Mouse (Mus musculus) stomach, embryonic 16.5 days (tissue): ENCODE results near the gene Ccdc82. TPM values are rescaled to one million over a fixed set of nuclear protein-coding genes. Genes with fewer than 3 reads are reported as not detected.

ENCODE experiments used
- ATAC-seq: fragments of 200-750 bp; cut with Nextera tagmentation; 2 replicates; pipeline ENCODE4 v1.8.0; 2017; ENCODE audit warnings: moderate number of reproducible peaks, moderate TSS enrichment; ENCODE audit not compliant: insufficient read depth, low FRiP score
- H3K27ac ChIP-seq: fragments of 300-500 bp; sonication (generic); 2 replicates; pipeline ENCODE4 v1.5.1; 2014; ENCODE audit warnings: low read length
- H3K27me3 ChIP-seq: fragments of 300-500 bp; sonication (generic); 2 replicates; pipeline ENCODE4 v1.6.1; 2014; ENCODE audit warnings: low read length, control low read depth, mixed read lengths; ENCODE audit not compliant: control insufficient read depth, insufficient read depth
- H3K36me3 ChIP-seq: fragments of 300-500 bp; sonication (generic); 2 replicates; pipeline ENCODE4 v1.6.1; 2014; ENCODE audit warnings: low read length; ENCODE audit not compliant: control insufficient read depth, insufficient read depth
- H3K4me1 ChIP-seq: fragments of 300-500 bp; sonication (generic); 2 replicates; pipeline ENCODE4 v1.6.1; 2014; ENCODE audit warnings: low read length, control low read depth, mixed read lengths; ENCODE audit not compliant: control insufficient read depth, insufficient read depth
- H3K4me2 ChIP-seq: fragments of 300-500 bp; sonication (generic); 2 replicates; pipeline ENCODE4 v1.6.1; 2014; ENCODE audit warnings: low read depth, low read length, mixed read lengths
- H3K4me3 ChIP-seq: fragments of 300-500 bp; sonication (generic); replicated peaks from 2 replicates; pipeline ENCODE4 v1.5.1; 2014; ENCODE audit warnings: mild to moderate bottlenecking, low read length
- H3K9ac ChIP-seq: fragments of 300-500 bp; sonication (generic); 2 replicates; pipeline ENCODE4 v1.6.1; 2014; ENCODE audit warnings: low read length
- H3K9me3 ChIP-seq: fragments of 300-500 bp; sonication (generic); replicated peaks from 2 replicates; pipeline ENCODE4 v1.6.1; 2016; ENCODE audit warnings: low read length, control low read depth; ENCODE audit not compliant: control insufficient read depth
- WGBS: fragments of 180-500 bp; shearing (Covaris S2); extraction: QIAGEN DNeasy Blood & Tissue Kit; methylation state at CpG from one replicate; pipeline ENCODE4 v1.1.7; 2014; 5-methylcytosine and 5-hydroxymethylcytosine counted together
- polyA plus RNA-seq: library from polyadenylated mRNA; unstranded; fragments of >200 nt; fragmentation: Nextera tagmentation; extraction: Ambion mirVana; gene quantifications from 2 replicates; pipeline ENCODE4 v1.2.1, GENCODE M21; 2015

The Ccdc82 gene
- polyA plus RNA-seq, 1 experiment from 2014 or later: 13.7 TPM

DNA sequence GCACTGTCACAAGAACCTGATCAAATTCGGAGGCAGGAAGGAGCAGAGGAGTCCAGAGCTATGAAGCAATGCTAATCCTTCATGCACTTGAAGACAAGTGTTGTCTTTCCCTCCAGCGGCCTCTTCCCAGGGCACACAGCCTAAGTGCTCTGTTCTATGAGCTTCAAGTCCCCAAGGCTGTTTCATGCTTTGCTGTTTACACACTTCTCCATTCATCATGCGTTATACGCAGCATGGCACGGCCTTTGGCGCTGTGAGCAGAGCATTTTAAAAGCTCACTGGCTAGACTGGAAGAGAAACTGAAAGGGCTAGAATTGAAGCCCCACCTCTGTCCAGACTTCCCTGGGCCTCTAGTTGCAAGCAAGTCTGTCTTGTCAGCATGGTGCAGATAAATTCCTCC, 57.2 kb downstream of the Ccdc82 start:
- ATAC-seq: no peak; the same call in 1 of the 2 replicates
- H3K4me1 ChIP-seq: peaks cover 46% of the 10 kb centered on the region
- H3K9ac ChIP-seq: no peak overlapping the region
- H3K4me2 ChIP-seq: no peak overlapping the region
- no peak overlapping the region for H3K27ac ChIP-seq
- WGBS: 27% methylated on average over 6 of the region's 6 CpGs
- H3K4me3 ChIP-seq: no peak overlapping the region
- H3K27me3 ChIP-seq: no peaks in the 10 kb centered on the region
- H3K36me3 ChIP-seq: no peaks in the 10 kb centered on the region
- H3K9me3 ChIP-seq: no peaks in the 10 kb centered on the region

DNA sequence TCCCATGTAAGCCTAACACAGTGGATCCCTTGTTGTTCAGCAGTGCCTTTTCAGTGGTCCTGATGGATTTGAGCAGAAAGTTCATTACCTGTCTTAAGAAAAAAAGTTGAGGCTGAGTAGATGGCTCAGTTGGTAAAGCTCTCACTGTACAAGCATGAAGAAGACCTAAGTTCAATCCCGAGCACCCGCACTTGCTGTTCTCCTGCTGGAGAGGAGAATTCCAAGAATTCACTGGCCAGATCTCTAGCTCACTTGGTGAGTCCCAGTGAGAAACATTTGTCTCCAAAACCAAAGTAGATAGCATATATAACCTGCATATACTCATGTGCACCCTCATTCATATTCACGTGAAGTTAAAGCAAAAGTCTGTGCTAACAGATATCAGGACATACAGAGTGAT, 59.7 kb downstream of the Ccdc82 start:
- WGBS: 93% methylated on average over 3 of the region's 3 CpGs
- Histone ChIP-seq H3K9me3 (no peaks in the 10 kb centered on the region), H3K27me3 (no peaks in the 10 kb centered on the region), H3K9ac (no peak overlapping the region), H3K4me3 (no peak overlapping the region), H3K36me3 (no peaks in the 10 kb centered on the region), H3K27ac (no peak overlapping the region), H3K4me1 (peaks cover 22% of the 10 kb centered on the region), H3K4me2 (no peak overlapping the region)
- no peak for ATAC-seq

DNA sequence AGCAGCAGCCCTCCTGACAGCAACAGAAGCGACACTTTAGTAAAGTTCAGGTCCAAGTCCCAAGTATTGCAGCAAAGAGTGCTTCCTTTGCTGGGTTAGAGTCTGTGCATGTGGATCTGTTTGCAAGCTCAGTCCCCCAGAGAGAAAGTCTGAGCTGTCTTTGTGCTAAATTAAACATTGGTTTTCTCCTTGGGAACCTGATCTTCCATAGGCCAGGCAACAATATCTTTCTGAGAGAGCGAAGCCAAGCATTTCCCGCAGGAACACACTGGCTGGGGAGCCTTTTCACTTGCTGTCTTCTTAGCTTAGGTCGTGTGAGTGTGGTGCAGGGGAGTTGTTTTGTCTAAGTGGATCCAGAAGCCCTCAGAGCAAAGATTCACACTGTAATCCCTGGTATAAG, 60.5 kb downstream of the Ccdc82 start:
- H3K4me1 ChIP-seq: peaks cover 14% of the 10 kb centered on the region
- H3K4me3 ChIP-seq: no peak overlapping the region
- H3K27me3 ChIP-seq: no peaks in the 10 kb centered on the region
- no peak overlapping the region for H3K27ac ChIP-seq
- ATAC-seq: no peak
- H3K9ac ChIP-seq: no peak overlapping the region
- H3K4me2 ChIP-seq: no peak overlapping the region
- H3K9me3 ChIP-seq: no peaks in the 10 kb centered on the region
- H3K36me3 ChIP-seq: no peaks in the 10 kb centered on the region
- 35% methylated on average over 4 of the region's 4 CpGs for WGBS

DNA sequence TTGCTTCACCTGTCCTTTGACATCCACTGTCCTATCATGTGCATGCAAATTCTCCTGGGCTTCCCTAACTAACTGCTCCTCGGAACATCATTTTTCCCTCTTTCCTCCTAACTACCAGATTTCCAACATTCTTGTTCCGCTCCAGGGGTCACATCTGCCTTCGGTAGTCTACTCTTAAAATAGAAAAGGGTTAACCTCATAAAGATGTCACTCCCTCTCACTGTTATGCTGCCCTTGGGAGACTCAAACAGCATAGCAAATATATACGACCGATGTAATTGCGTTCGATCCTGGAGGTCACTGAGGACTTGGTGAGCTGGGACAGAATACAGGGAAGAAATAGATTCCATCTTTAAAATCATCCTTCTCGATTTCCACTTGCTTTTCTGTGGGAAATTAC, 62.0 kb downstream of the Ccdc82 start:
- Histone ChIP-seq H3K36me3 (no peaks in the 10 kb centered on the region), H3K27ac (no peak overlapping the region), H3K4me2 (no peak overlapping the region), H3K4me3 (no peak overlapping the region), H3K27me3 (no peaks in the 10 kb centered on the region), H3K9me3 (no peaks in the 10 kb centered on the region), H3K4me1 (peaks cover 9% of the 10 kb centered on the region), H3K9ac (no peak overlapping the region)
- 82% methylated on average over 8 of the region's 8 CpGs for WGBS
- no peak for ATAC-seq

DNA sequence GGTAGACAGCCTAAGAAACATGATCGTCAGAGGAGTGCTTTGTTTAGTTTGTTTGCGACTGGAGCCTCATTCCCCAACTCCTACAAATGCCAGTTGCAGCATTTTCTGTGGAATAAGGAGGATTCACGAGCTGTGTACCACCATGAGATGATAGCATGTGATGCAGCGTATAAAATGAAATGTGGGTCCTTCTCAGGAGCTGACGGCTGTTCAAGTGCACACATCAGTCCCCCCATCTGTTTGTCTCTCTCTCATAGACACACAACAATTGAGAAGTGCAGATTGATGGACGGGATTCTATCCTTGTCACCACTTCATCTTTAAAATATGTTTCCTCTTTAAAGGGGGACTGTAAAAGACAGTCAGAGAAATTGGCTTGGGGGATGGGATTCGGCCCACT, 63.1 kb downstream of the Ccdc82 start:
- 75% methylated on average over 7 of the region's 7 CpGs for WGBS
- no peak overlapping the region for H3K4me2 ChIP-seq
- no peaks in the 10 kb centered on the region for H3K4me1 ChIP-seq
- H3K4me3 ChIP-seq: no peak overlapping the region
- H3K9me3 ChIP-seq: no peaks in the 10 kb centered on the region
- ATAC-seq: no peak
- no peaks in the 10 kb centered on the region for H3K36me3 ChIP-seq
- H3K27me3 ChIP-seq: no peaks in the 10 kb centered on the region
- no peak overlapping the region for H3K27ac ChIP-seq
- no peak overlapping the region for H3K9ac ChIP-seq

DNA sequence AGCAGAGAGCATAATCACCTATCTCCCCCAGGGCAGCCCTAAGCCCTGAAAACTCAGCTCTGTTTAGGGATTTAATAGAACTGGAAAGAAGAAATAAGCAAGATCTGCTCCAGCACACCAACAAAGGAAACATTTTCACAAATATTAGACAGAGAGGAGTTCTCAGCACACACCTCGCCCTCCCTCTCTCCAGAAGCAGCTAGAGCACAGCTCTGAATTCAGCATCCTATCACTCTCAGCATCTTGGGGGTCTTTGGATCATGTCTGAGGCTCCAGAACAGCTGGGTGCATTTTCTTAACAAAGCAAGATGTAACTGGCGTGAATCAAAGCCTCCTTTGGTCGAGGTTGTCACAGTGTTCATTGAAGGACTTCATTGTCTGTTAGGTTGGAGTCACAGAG, 63.5 kb downstream of the Ccdc82 start:
- H3K4me3 ChIP-seq: no peak overlapping the region
- H3K27me3 ChIP-seq: no peaks in the 10 kb centered on the region
- no peak overlapping the region for H3K9ac ChIP-seq
- ATAC-seq: no peak
- no peaks in the 10 kb centered on the region for H3K36me3 ChIP-seq
- no peaks in the 10 kb centered on the region for H3K9me3 ChIP-seq
- H3K27ac ChIP-seq: no peak overlapping the region
- WGBS: 68% methylated on average over 3 of the region's 3 CpGs
- H3K4me1 ChIP-seq: no peaks in the 10 kb centered on the region
- H3K4me2 ChIP-seq: no peak overlapping the region

DNA sequence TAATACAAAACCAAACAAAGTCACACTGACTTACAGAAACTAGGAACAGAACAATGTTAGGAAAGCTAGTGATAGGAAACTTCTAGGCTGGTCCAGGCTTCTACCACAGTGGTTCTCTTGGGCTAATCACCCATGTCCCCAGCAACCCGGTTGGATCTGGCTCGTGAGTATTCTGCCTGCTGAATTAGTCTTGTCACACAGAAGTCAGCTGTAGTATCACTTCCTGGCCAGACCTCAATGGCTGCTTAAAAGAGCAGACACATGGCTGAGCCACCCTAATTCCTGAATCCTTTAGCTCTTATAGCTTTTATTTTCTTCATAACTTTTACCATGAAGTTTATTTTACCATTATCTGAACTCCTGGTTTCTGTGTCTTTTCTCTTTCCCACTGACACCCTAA, 64.3 kb downstream of the Ccdc82 start:
- 0 out of 2 replicates have a peak, but pooled peaks cover 3% of the 10 kb centered on the region for H3K4me1 ChIP-seq
- H3K36me3 ChIP-seq: no peaks in the 10 kb centered on the region
- H3K4me2 ChIP-seq: no peak overlapping the region
- no peak overlapping the region for H3K4me3 ChIP-seq
- H3K9ac ChIP-seq: no peak overlapping the region
- WGBS: 51% methylated on average over 2 of the region's 2 CpGs
- H3K27me3 ChIP-seq: no peaks in the 10 kb centered on the region
- no peaks in the 10 kb centered on the region for H3K9me3 ChIP-seq
- ATAC-seq: no peak
- no peak overlapping the region for H3K27ac ChIP-seq

DNA sequence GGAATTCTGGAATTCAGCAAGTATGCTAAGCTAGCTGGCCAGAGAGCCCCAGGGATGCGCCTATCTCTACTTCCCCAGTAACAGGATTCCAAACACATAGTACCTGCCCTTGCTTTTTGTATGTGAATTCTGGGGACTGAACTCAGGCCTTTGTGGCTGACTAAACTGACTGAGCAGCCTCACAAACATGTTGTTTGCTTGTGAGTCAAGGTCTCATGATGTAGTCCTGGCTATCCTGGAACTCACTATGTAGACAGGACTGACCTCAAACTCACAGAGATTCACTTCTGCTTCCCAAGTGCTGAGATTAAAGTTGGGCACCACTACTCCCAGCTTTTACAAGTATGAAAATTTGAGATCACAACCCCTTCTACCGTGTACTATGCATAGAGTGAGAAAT, 67.2 kb downstream of the Ccdc82 start:
- no peak overlapping the region for H3K9ac ChIP-seq
- no peak overlapping the region for H3K4me2 ChIP-seq
- WGBS: 81% methylated on average over 2 of the region's 2 CpGs
- no peak for ATAC-seq
- no peaks in the 10 kb centered on the region for H3K36me3 ChIP-seq
- 0 out of 2 replicates have a peak, but pooled peaks cover 3% of the 10 kb centered on the region for H3K4me1 ChIP-seq
- no peak overlapping the region for H3K27ac ChIP-seq
- no peaks in the 10 kb centered on the region for H3K27me3 ChIP-seq
- no peaks in the 10 kb centered on the region for H3K9me3 ChIP-seq
- H3K4me3 ChIP-seq: no peak overlapping the region

DNA sequence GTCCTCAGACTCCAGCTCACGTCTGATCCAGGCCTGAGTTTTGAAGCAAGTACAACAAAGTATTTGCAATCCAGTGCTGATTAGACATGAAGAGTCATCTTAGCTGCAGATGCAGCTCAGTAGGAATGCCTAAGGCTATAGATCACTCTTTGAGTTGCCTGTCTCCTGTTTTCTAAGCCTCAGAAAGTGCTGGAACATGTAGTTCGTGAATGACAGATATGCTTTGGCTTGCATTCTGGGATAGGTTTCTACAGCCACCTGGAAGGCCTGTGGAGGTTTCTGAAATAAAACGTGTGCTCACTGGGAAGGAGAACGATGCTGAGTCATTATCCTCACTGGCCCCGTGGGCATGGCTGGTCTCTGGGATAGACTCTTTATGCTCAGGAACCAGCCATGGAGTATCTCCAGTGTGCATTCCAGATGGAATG, 67.8 kb downstream of the Ccdc82 start:
- Histone ChIP-seq H3K4me1 (0 out of 2 replicates have a peak, but pooled peaks cover 3% of the 10 kb centered on the region), H3K27ac (no peak overlapping the region), H3K9ac (no peak overlapping the region), H3K9me3 (no peaks in the 10 kb centered on the region), H3K4me2 (no peak overlapping the region), H3K27me3 (no peaks in the 10 kb centered on the region), H3K36me3 (no peaks in the 10 kb centered on the region), H3K4me3 (no peak overlapping the region)
- no peak for ATAC-seq
- WGBS: 68% methylated on average over 5 of the region's 5 CpGs

DNA sequence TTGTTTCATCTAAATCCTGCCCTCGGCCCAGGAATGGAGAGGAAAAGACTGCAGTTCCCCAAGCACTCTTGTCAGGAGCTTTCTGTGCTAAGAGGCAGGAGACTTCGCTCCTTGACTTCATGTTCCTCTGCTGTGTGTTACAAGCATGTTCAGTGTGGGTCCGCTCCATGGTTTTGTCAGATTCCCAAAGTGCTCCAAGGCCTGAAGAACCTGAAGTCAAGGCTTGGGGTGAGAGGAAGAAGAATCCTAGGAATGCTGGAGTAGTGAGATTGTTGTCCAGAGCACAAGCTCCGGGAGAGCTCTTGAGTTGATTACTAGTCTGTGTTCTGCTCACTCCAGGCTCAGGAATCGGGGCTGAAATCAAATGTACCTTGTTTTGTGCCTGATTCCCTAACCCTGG, 68.6 kb downstream of the Ccdc82 start:
- Histone ChIP-seq H3K9ac (no peak overlapping the region), H3K4me2 (no peak overlapping the region), H3K36me3 (no peaks in the 10 kb centered on the region), H3K4me1 (0 out of 2 replicates have a peak, but pooled peaks cover 3% of the 10 kb centered on the region), H3K9me3 (no peaks in the 10 kb centered on the region), H3K27me3 (no peaks in the 10 kb centered on the region), H3K27ac (no peak overlapping the region), H3K4me3 (no peak overlapping the region)
- ATAC-seq: no peak
- WGBS: 60% methylated on average over 5 of the region's 5 CpGs
